Mouse (Mus musculus): Measurements from ENCODE around the gene Fam117a.

- TF ChIP-seq CTCF (IDR thresholded peaks at IDR 0.05; ENCODE audit: low read depth, low read length) (no peak), TAL1 (conservative IDR thresholded peaks at IDR 0.05; ENCODE audit: low read depth, low read length) (no peak), GATA1 (IDR thresholded peaks at IDR 0.05; ENCODE audit: borderline replicate concordance, low read length) (no peak)
These were observed 29.3 kb upstream of the Fam117a start for GRCm38 (mm10) chr11:95307526-95307925.

Measured in G1E (cell line).